ENCODE assay signal across 8 mouse cellular contexts in genomic region chr2:73590106-73590505, GRCm38 (mm10). TPM values are rescaled to one million over a fixed set of nuclear protein-coding genes. Genes with fewer than 3 reads are reported as not detected.
DNase-seq lines count a peak whose midpoint lies in the region; ATAC-seq lines count a peak whose summit lies in the region.

No protein-coding gene starts in this region.

- H3K27me3 ChIP-seq in heart, embryonic 13.5 days (replicated peaks) = no peaks in the 10 kb centered on the region
- H3K27me3 ChIP-seq in hindbrain, embryonic 13.5 days = 0 out of 2 replicates have a peak, but pooled peaks cover 2% of the 10 kb centered on the region
- H3K27me3 ChIP-seq in midbrain, embryonic 13.5 days = peaks cover 23% of the 10 kb centered on the region; the same call in 1 of the 2 replicates

- H3K4me3 ChIP-seq in heart, embryonic 13.5 days = peak overlapping the region; percentile 41
- 0 out of 2 replicates have a peak overlapping the region, but pooled peaks have one; percentile 4 for H3K4me3 ChIP-seq in hindbrain, embryonic 13.5 days
- H3K4me3 ChIP-seq in midbrain, embryonic 13.5 days (replicated peaks) = peak overlapping the region; percentile 20

- H3K36me3 ChIP-seq in heart, embryonic 13.5 days = no peaks in the 10 kb centered on the region
- no peaks in the 10 kb centered on the region for H3K36me3 ChIP-seq in hindbrain, embryonic 13.5 days
- H3K36me3 ChIP-seq in midbrain, embryonic 13.5 days = no peaks in the 10 kb centered on the region

- WGBS in heart, embryonic 13.5 days = 10% methylated on average over 12 of the region's 12 CpGs
- 14% methylated on average over 12 of the region's 12 CpGs for WGBS in hindbrain, embryonic 13.5 days
- 17% methylated on average over 12 of the region's 12 CpGs for WGBS in midbrain, embryonic 13.5 days

- intact Hi-C loops in left cerebral cortex, postnatal 25 days (cut with DNase I) = no loop called here

- peaks cover 87% of the 10 kb centered on the region for H3K4me1 ChIP-seq in heart, embryonic 13.5 days
- peaks cover 20% of the 10 kb centered on the region for H3K4me1 ChIP-seq in hindbrain, embryonic 13.5 days (replicated peaks)
- H3K4me1 ChIP-seq in midbrain, embryonic 13.5 days (replicated peaks) = peaks cover 16% of the 10 kb centered on the region

- no peaks in the 10 kb centered on the region for H3K9me3 ChIP-seq in heart, embryonic 13.5 days
- H3K9me3 ChIP-seq in hindbrain, embryonic 13.5 days = no peaks in the 10 kb centered on the region
- no peaks in the 10 kb centered on the region for H3K9me3 ChIP-seq in midbrain, embryonic 13.5 days

- DNase-seq in heart, adult 8-10 months (ENCODE audit: low spot score) = no peak
- peak; percentile 85 for DNase-seq in embryo, embryonic 10.5 days (ENCODE audit: low spot score)
- no peak for DNase-seq in left cerebral cortex, postnatal 25 days (ENCODE audit: low spot score in 2 of 2)
- no peak for DNase-seq in layer of hippocampus, postnatal 36 days

- H3K9ac ChIP-seq in heart, embryonic 13.5 days = peak overlapping the region; percentile 67
- peak overlapping the region; percentile 20; the same call in 1 of the 2 replicates for H3K9ac ChIP-seq in hindbrain, embryonic 13.5 days
- H3K9ac ChIP-seq in midbrain, embryonic 13.5 days (replicated peaks) = peak overlapping the region; percentile 32

- peak overlapping the region; percentile 24 for H3K27ac ChIP-seq in heart, embryonic 13.5 days (replicated peaks)
- H3K27ac ChIP-seq in hindbrain, embryonic 13.5 days = no peak overlapping the region
- H3K27ac ChIP-seq in midbrain, embryonic 13.5 days = no peak overlapping the region

- ATAC-seq in heart, embryonic 13.5 days (ENCODE audit: extremely low read depth, insufficient number of reproducible peaks, low FRiP score, low TSS enrichment) = no peak
- no peak for ATAC-seq in hindbrain, embryonic 13.5 days (ENCODE audit: low FRiP score)
- ATAC-seq in midbrain, embryonic 13.5 days = 0 out of 2 replicates have a peak, but pooled peaks have one; percentile 49
- no peak for ATAC-seq in activated CD4-positive, CD25-positive, alpha-beta regulatory T cell, adult 4 months

- peak overlapping the region; percentile 66 for H3K4me2 ChIP-seq in heart, embryonic 13.5 days
- peak overlapping the region; percentile 50 for H3K4me2 ChIP-seq in hindbrain, embryonic 13.5 days
- H3K4me2 ChIP-seq in midbrain, embryonic 13.5 days (replicated peaks) = peak overlapping the region; percentile 47

RNA-seq across cellular contexts. Expression of gene Chrna1, which starts 10.0 kb away (rescaled TPM):
- polyA plus RNA-seq in heart, embryonic 13.5 days (2015; fragmentation: Nextera tagmentation; extraction: Ambion mirVana) = 0.15 and 0.37 TPM in 2 replicates
- total RNA-seq in heart, adult 8-10 months (2022) = under 1 TPM in 3 of 4 experiments, not detected in 1; 0.05 to 0.11 (median 0.06) TPM
- 0.40 and 0.45 TPM in 2 replicates for polyA plus RNA-seq in hindbrain, embryonic 13.5 days (2015; fragmentation: Nextera tagmentation; extraction: Ambion mirVana)
- 0.12 TPM in 2 replicates for polyA plus RNA-seq in midbrain, embryonic 13.5 days (2015; fragmentation: Nextera tagmentation; extraction: Ambion mirVana)
- under 1 TPM in 1 of 2 experiments, not detected in 1; 0.18 TPM for total RNA-seq in left cerebral cortex, postnatal 25 days (2021)
- polyA plus RNA-seq in activated CD4-positive, CD25-positive, alpha-beta regulatory T cell, adult 4 months (2017; shearing (Covaris generic)) = not detected
- under 1 TPM; 0.33 to 0.40 TPM for total RNA-seq in layer of hippocampus, postnatal 36 days (2021)
